Mouse (Mus musculus): ENCODE measurements around the gene Qsox2. TPM values are rescaled to one million over a fixed set of nuclear protein-coding genes. Genes with fewer than 3 reads are reported as not detected.

Gene Qsox2
- polyA plus RNA-seq, 1 experiment from 2014 or later = 10.7 TPM

DNA sequence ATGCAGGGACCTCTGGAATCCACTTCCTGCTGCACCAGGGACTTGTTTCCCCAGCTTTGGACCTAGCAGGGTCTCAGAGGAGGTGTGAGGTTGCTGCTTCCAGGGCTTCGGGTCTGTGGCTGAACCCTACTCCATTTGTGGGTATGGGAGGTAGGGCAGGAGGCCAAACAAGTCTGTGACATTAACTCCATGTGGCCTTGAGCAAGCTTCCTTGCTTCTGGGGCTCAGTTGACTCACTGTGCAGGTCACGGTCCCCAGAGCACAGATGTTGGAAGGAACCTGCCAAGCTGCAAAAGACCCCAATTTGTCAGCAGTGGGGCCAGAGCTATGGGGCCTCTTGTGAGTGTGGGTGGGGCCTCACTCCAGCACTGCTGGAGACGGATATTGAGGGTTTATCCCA, 53.0 kb downstream of the Qsox2 start:
- Histone ChIP-seq H3K27ac (replicated peaks) (no peak overlapping the region), H3K9ac (ENCODE audit: low read length) (no peak overlapping the region), H3K4me2 (replicated peaks; ENCODE audit: low read depth) (no peak overlapping the region), H3K9me3 (ENCODE audit: control insufficient read depth, low read length) (no peaks in the 10 kb centered on the region), H3K36me3 (ENCODE audit: control insufficient read depth, insufficient read depth, low read length) (no peaks in the 10 kb centered on the region), H3K4me3 (ENCODE audit: low read depth, low read length) (no peak overlapping the region), H3K4me1 (replicated peaks; ENCODE audit: control insufficient read depth, insufficient read depth) (no peaks in the 10 kb centered on the region), H3K27me3 (ENCODE audit: control insufficient read depth, insufficient read depth, low read length) (no peaks in the 10 kb centered on the region)
- WGBS = 41% methylated on average over 3 of the region's 3 CpGs
- TF ChIP-seq CTCF (IDR thresholded peaks at IDR 0.05; ENCODE audit: low read depth) (no peak), EP300 (optimal IDR thresholded peaks at IDR 0.05) (no peak)
- no peak for DNase-seq (ENCODE audit: low spot score)
- ATAC-seq (ENCODE audit: low FRiP score, low TSS enrichment) = no peak

DNA sequence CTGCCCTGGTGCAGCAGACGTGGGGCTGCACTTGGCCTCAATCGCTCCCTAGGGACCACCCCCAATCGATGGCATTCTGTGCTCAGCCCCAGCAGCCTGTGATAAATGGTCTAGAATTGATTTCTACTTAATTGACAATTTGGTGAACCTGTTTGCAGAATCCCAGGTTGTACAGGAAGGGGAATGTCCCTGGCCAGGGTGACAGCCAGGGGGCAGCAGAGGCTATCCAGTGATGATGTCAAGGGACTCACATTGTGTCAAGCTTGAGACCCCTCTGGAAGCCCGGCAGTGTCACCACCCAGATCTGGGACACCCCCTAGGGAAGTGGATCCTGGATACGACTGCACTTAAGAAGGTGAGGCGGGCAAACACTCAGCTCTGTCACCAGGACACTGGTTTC, 54.7 kb downstream of the Qsox2 start:
- Histone ChIP-seq H3K4me2 (replicated peaks; ENCODE audit: low read depth) (no peak overlapping the region), H3K27me3 (ENCODE audit: control insufficient read depth, insufficient read depth, low read length) (no peaks in the 10 kb centered on the region), H3K9me3 (ENCODE audit: control insufficient read depth, low read length) (no peaks in the 10 kb centered on the region), H3K9ac (ENCODE audit: low read length) (no peak overlapping the region), H3K4me1 (replicated peaks; ENCODE audit: control insufficient read depth, insufficient read depth) (no peaks in the 10 kb centered on the region), H3K36me3 (ENCODE audit: control insufficient read depth, insufficient read depth, low read length) (no peaks in the 10 kb centered on the region), H3K27ac (replicated peaks) (no peak overlapping the region), H3K4me3 (ENCODE audit: low read depth, low read length) (no peak overlapping the region)
- WGBS = 11% methylated on average over 6 of the region's 6 CpGs
- ATAC-seq (ENCODE audit: low FRiP score, low TSS enrichment) = 0 out of 2 replicates have a peak, but pooled peaks have one; percentile 45
- TF ChIP-seq CTCF (IDR thresholded peaks at IDR 0.05; ENCODE audit: low read depth) (peak; percentile 84), EP300 (optimal IDR thresholded peaks at IDR 0.05) (no peak)
- peak; percentile 59 for DNase-seq (ENCODE audit: low spot score)

DNA sequence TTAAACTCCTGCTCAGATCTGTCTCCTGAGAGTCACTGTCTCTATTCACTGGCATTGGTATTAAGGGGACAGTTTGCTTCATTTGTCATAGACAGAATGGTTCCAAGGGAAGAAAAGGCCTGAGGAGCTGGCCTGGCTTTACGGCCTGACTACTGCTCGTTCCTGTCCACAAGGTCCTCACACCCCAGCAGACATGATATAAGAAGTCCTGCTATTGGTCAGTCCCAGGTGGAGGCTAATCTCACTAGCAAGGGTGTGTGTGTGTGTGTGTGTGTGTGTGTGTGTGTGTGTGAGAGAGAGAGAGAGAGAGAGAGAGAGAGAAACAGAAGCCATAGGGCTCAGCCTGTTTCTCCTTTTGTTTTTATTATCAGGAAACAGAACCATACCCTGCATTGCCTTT, 60.1 kb downstream of the Qsox2 start:
- TF ChIP-seq CTCF (IDR thresholded peaks at IDR 0.05; ENCODE audit: low read depth) = no peak
- no peak for TF ChIP-seq EP300 (optimal IDR thresholded peaks at IDR 0.05)

DNA sequence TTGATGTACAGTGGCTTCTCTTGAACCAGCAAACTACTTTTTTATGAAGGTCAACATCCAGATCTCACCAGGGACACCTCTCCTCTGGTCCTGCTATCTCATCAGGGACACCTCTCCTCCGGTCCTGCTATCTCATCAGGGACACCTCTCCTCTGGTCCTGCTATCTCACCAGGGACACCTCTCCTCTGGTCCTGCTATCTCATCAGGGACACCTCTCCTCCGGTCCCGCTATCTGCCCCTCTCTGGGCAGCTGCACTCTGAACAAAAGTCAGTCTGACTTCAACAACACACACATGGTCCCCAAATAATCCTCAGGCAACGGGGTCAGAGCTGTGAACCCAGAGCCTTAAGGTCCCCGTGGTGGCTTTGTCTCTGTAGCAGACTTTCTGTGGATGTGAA, 60.6 kb downstream of the Qsox2 start:
- Histone ChIP-seq H3K27ac (replicated peaks) (no peak overlapping the region), H3K27me3 (ENCODE audit: control insufficient read depth, insufficient read depth, low read length) (no peaks in the 10 kb centered on the region), H3K9ac (ENCODE audit: low read length) (no peak overlapping the region), H3K9me3 (ENCODE audit: control insufficient read depth, low read length) (no peaks in the 10 kb centered on the region), H3K4me1 (replicated peaks; ENCODE audit: control insufficient read depth, insufficient read depth) (no peaks in the 10 kb centered on the region), H3K4me3 (ENCODE audit: low read depth, low read length) (no peak overlapping the region), H3K4me2 (replicated peaks; ENCODE audit: low read depth) (no peak overlapping the region), H3K36me3 (ENCODE audit: control insufficient read depth, insufficient read depth, low read length) (no peaks in the 10 kb centered on the region)
- ATAC-seq (ENCODE audit: low FRiP score, low TSS enrichment) = no peak
- no peak for DNase-seq (ENCODE audit: low spot score)
- TF ChIP-seq EP300 (optimal IDR thresholded peaks at IDR 0.05) = no peak
- TF ChIP-seq CTCF (IDR thresholded peaks at IDR 0.05; ENCODE audit: low read depth) = no peak
- 55% methylated on average over 5 of the region's 5 CpGs for WGBS

More for the DNA sequence above, 60.1 kb downstream of the Qsox2 start:
- H3K36me3 ChIP-seq (ENCODE audit: control insufficient read depth, insufficient read depth, low read length) = no peaks in the 10 kb centered on the region
- H3K9ac ChIP-seq (ENCODE audit: low read length) = no peak overlapping the region
- 31% methylated on average over 2 of the region's 2 CpGs for WGBS
- H3K4me3 ChIP-seq (ENCODE audit: low read depth, low read length) = no peak overlapping the region
- ATAC-seq (ENCODE audit: low FRiP score, low TSS enrichment) = peak; percentile 53; the same call in 1 of the 2 replicates
- H3K9me3 ChIP-seq (ENCODE audit: control insufficient read depth, low read length) = no peaks in the 10 kb centered on the region
- no peak overlapping the region for H3K27ac ChIP-seq (replicated peaks)
- no peak overlapping the region for H3K4me2 ChIP-seq (replicated peaks; ENCODE audit: low read depth)
- no peaks in the 10 kb centered on the region for H3K4me1 ChIP-seq (replicated peaks; ENCODE audit: control insufficient read depth, insufficient read depth)
- DNase-seq (ENCODE audit: low spot score) = no peak
- H3K27me3 ChIP-seq (ENCODE audit: control insufficient read depth, insufficient read depth, low read length) = no peaks in the 10 kb centered on the region

DNA sequence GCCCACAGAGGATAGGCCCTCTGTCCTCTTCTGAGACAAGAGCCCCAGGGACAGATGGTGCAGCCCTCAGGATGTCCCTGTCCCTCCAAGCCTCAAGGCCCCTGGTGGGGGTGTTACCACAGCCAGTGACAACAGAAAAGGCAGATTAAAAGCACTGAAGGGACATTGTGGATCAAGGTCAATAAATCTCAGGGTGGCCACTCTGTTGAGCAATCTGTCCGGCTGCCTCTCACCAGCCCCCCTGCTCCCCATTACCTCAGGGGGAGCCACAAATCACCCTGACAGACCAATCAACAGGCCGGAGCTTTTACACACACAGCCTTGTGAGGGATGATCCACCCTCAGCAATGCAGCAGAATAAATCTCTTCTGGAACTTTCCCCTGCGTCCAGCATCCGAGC, 62.1 kb downstream of the Qsox2 start:
- H3K27me3 ChIP-seq (ENCODE audit: control insufficient read depth, insufficient read depth, low read length) = no peaks in the 10 kb centered on the region
- H3K9ac ChIP-seq (ENCODE audit: low read length) = no peak overlapping the region
- H3K4me1 ChIP-seq (replicated peaks; ENCODE audit: control insufficient read depth, insufficient read depth) = no peaks in the 10 kb centered on the region
- WGBS = 21% methylated on average over 4 of the region's 4 CpGs
- TF ChIP-seq CTCF (IDR thresholded peaks at IDR 0.05; ENCODE audit: low read depth) (no peak), EP300 (optimal IDR thresholded peaks at IDR 0.05) (no peak)
- H3K4me3 ChIP-seq (ENCODE audit: low read depth, low read length) = no peak overlapping the region
- no peaks in the 10 kb centered on the region for H3K9me3 ChIP-seq (ENCODE audit: control insufficient read depth, low read length)
- DNase-seq (ENCODE audit: low spot score) = no peak
- H3K4me2 ChIP-seq (replicated peaks; ENCODE audit: low read depth) = no peak overlapping the region
- no peaks in the 10 kb centered on the region for H3K36me3 ChIP-seq (ENCODE audit: control insufficient read depth, insufficient read depth, low read length)
- no peak overlapping the region for H3K27ac ChIP-seq (replicated peaks)
- no peak for ATAC-seq (ENCODE audit: low FRiP score, low TSS enrichment)

DNA sequence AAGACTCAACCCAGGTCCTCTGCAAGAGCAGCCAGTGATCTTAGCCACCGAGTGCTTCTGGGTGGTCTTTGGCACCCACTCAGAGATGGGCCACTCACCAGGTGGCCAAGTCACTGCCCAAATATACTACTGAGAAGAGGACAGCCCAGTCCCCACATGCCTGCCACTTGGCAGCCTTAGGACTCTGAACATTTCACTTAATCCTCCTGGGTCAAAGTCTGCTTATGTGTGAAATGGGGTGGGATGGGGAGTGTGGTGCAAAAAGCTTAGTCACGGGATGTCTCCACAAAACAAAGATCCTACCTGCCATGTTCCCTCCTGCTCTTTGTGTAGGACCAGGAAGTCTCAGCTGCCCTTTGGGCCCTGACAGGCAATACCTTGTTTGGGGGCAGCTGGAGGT, 65.2 kb downstream of the Qsox2 start:
- H3K27me3 ChIP-seq (ENCODE audit: control insufficient read depth, insufficient read depth, low read length) = no peaks in the 10 kb centered on the region
- H3K4me2 ChIP-seq (replicated peaks; ENCODE audit: low read depth) = no peak overlapping the region
- no peaks in the 10 kb centered on the region for H3K9me3 ChIP-seq (ENCODE audit: control insufficient read depth, low read length)
- H3K4me3 ChIP-seq (ENCODE audit: low read depth, low read length) = no peak overlapping the region
- no peak overlapping the region for H3K9ac ChIP-seq (ENCODE audit: low read length)
- DNase-seq (ENCODE audit: low spot score) = no peak
- 63% methylated on average over 2 of the region's 2 CpGs for WGBS
- no peaks in the 10 kb centered on the region for H3K4me1 ChIP-seq (replicated peaks; ENCODE audit: control insufficient read depth, insufficient read depth)
- no peak overlapping the region for H3K27ac ChIP-seq (replicated peaks)
- ATAC-seq (ENCODE audit: low FRiP score, low TSS enrichment) = no peak; the same call in 1 of the 2 replicates
- TF ChIP-seq CTCF (IDR thresholded peaks at IDR 0.05; ENCODE audit: low read depth) = no peak
- no peak for TF ChIP-seq EP300 (optimal IDR thresholded peaks at IDR 0.05)
- no peaks in the 10 kb centered on the region for H3K36me3 ChIP-seq (ENCODE audit: control insufficient read depth, insufficient read depth, low read length)
